Mouse (Mus musculus) NIH3T3 (cell line): Measurements from ENCODE around the gene Maco1.

ENCODE experiments used
- DNase-seq: peaks from one replicate; pipeline ENCODE4 v3.0.0-alpha.2; 2012; ENCODE audit warnings: low read depth

Gene Maco1

GRCm38 (mm10) chr4:134772805-134773674, 80.1 kb downstream of the Maco1 start:
- no peak for DNase-seq

DNA sequence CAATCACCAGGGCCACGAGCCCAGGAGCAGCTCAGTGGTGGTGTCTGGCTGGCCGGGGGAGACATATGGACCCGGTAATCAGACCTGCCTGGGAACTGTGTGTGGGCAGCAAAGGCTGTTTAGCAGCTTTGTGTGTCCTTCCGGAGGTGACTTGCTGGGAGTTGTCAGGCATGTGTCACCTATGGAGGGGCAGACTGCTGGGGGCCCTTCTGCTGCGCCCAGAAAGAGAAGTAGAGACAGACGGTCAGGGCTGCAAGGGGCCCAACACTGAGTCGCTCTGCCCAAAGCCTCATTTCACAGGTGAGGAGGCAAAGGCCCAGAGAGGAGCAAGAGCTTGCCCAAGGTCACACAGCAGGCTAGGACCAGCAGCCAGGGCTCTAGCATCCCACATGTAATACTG, 83.3 kb downstream of the Maco1 start:
- no peak for DNase-seq

DNA sequence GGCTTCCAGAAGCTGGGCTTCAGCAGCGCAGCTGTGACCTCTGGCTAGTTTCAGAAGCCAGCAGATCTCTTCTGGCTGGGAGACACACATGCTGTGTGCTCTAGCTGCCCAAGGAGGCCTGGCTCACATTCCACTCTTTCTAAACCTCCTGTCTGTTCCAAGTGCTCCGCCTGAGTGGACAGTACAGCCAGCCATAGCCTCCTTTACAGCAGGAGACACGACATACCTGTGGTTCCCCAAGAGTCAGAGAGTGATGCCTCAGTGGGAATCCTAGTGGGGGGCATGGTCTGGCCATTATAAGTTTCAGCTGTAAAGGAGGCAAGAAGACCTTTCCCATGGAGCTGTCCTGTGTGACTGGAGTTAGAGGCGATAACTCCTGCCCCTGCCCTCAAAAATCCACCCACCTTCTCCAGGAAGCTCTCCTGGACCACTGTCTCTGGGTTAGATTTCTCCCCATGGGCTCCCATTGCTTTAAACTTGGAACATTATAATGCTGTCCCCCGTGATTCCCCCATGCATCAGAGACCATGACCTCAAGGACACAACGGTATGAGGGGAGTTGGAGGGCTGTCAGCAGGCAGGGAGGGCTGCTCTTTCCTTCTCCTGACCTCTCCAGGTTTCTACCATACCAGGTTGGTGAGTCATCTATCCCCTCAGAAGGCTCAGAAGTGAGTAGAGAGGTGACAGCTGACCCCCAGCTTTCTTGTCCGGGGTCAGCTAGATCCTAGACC, 83.9 kb downstream of the Maco1 start:
- peak; percentile 36 for DNase-seq

DNA sequence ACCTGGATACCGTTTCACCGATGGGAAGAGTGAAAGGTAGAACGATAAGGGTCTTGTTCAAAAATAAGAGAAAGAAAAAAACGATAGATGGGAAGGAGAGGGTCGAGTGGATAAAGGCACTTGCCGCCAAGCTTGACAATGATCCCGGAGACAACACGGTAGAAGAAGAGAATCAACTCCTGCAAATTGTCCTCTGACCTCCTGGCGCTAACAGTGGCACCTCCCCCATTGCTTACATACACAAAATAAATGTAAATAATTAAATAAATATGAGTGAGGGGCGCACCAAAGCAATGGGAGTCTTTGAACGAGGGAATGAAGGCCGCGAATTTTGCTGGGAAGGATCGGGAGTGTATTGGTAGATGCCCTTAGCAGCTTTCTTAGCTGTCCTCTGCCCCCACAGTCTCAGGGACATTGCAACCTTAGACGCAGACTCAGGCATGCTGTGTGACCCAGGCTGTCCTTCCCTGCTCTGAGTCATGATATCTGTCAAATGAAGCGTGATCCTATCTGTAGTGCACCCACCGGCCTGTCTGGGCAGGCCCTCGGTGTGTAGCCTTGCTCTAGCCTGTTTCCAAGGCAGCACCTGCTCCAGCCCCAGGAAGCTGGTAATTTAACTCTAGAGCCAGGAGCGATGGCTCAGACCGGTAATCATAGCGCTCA, 84.8 kb downstream of the Maco1 start:
- DNase-seq, result no peak

GRCm38 (mm10) chr4:134767426-134768225, 85.5 kb downstream of the Maco1 start, which contains the start of gene Ldlrap1:
Gene Ldlrap1, minus strand, starts transcription at chr4:134768024.
- peak; percentile 86 for DNase-seq

DNA sequence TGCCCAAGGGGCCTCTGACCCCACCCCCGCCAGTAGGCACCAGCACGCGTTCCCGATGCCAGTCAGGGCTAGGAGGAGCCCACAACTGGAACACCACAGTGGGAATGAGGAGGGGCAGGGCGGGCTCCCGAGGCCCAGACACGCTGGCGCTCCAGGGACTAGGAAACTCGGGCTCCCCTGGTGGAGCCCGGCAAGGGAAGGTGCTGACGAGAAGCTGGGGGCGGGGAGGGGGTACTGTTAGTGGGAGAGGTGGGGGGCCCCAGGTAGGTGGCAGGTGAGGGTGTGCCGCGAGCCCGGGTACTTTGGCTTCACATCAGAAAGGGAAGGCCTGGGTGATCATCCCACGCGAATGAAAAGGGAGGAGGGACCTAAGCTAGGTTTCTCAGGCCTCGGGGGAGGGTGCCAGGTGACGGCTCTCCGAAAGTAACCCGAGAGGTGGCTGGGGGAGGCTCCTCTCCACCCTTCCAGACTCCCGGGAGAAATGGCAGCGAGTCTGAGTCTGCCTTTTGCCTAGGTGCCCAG, 86.2 kb downstream of the Maco1 start:
- peak; percentile 49 for DNase-seq

DNA sequence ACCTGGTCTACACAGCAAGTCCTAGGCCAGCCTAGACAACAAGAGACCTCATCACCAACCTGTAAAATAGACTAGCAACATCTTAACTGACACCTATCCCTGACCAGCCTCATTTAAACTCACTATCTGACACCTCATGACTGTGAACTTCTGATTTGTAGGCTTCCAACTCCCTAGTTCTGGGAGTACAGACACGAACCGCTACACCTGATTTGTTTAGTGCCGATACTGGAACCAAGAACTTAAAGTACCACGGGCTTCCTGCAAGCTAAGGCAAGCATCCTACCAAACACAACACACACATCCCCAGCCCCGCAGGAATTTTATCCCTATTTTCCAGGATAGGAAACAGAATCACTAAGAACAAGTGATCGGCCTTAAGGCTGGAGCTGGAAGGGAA, 86.9 kb downstream of the Maco1 start:
- no peak for DNase-seq

- no peak for DNase-seq
Observed at GRCm38 (mm10) chr4:134764333-134764732, 88.8 kb downstream of the Maco1 start.

- no peak for DNase-seq
Observed at GRCm38 (mm10) chr4:134762360-134762759, 90.8 kb downstream of the Maco1 start.

DNA sequence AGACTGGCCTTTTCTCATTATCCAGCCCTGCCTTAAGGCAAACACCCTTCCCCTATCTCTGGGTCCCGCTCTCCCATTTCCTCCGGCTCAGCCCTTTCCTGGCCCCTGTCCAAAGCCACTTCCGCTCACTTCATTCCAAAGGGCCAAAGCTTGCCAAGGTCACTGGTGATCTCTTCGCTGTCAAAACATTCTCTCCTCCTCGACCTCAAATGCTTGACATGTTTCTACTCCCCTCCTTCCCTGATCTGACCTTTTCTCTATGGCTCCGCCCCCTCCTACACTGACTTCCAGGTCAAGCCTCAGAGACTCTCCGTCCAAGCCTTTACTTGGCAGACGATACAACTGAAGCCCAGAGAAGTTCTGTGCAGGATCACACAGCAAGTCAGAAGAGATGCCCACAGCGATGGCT, 92.3 kb downstream of the Maco1 start:
- DNase-seq, result peak; percentile 67

GRCm38 (mm10) chr4:134760281-134760680, 92.9 kb downstream of the Maco1 start:
- DNase-seq, result no peak

DNA sequence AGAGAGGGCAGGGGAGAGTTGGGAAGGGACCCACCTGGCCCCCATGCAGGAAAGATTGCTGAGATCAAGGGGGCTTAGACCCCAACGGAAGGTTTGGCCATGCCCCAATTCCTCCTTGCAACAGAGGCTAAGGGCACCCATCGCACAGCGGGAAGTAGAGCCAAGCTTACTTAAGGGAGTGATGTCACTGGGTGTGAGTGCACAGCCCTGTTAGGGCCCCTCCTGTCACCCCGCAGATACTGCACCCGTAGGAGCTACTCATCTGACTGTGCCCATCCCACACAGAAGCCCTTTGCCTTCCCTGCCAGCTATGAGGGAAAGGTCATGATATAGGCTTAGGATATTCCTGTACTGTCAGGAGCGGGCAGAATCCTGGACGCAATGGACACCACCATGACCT, 93.6 kb downstream of the Maco1 start:
- no peak for DNase-seq

DNA sequence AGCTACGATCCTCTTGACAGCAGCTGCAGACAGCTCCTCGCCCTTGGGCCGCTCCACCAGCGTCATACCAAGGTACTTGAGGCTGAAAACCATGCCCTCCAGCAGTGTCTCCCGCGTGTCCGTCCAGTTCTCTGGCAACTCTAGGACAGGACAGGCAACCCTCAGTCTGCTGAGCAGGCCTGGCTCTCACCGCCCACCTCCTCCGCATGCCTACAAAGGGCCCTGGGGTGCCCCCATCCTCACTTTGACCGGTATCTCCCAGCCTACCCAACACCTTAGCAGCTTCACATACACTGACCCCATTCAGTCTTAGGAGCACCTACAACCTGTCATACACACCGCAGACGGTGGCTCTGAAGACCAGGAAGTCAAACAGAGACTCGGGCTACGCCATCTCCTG, 94.2 kb downstream of the Maco1 start:
- DNase-seq, result no peak

- DNase-seq, result peak; percentile 23
Observed at GRCm38 (mm10) chr4:134758367-134758766, 94.8 kb downstream of the Maco1 start.

- no peak for DNase-seq
Observed at GRCm38 (mm10) chr4:134756953-134757352, 96.2 kb downstream of the Maco1 start.

DNA sequence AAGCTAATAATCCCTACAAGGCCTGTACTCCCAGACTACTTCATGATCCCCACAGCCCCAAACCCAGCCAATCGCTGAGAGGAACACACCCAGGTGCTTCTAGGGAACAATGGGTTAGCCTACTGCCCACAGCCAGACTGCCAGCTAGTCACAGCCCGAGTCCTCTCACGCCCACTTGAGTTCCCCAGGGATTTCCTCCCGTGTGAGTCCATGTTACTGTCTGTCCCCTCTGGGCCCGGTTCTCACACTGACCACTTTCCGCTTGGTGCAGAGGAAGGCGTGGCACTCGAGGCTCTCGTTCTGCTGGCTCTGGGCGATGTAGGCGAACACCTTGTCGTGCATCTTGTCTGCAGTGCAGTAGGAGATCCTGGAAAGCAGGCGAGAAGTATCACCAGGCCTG, 98.2 kb downstream of the Maco1 start:
- DNase-seq, result no peak

- no peak for DNase-seq
Observed at GRCm38 (mm10) chr4:134754371-134754770, 98.8 kb downstream of the Maco1 start.

DNA sequence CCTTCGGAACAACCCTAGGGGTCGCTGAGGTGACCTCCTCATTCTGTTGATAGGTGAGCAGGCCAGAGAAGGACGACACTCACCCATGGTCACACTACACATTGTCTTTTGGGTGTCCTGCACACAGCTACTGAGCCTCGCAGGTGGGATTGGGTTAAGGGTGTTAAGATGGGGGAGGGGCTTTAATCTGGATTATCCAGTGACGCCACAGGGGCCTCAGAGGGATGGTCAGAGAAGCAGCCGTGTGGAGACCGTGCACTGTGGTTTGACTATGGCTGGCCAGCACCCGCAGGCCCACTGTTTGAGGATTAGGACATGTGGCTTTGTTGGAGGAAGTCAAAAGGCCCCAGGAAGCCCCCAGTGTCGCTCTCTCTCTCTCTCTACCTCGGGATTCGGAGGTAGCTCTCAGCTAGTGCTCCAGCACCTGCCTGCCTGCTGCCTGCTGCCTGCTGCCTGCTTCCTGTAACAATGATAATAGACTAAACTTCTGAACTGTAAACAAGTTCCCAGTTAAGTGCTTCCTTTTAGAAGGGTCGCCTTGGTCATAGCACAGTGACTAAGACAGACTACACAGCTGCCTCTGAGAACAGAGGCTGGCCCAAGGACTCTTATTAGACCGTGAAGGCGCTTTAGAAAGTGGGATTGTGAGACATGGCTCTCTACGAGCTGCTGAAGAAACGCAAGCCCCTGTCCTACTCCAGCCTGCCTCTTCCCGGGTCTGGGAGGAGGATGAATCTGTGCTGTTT, 99.5 kb downstream of the Maco1 start:
- DNase-seq, result no peak

- no peak for DNase-seq
Observed at GRCm38 (mm10) chr4:134752911-134753426, 100.2 kb downstream of the Maco1 start.
